Mouse (Mus musculus) kidney, embryonic 16.5 days (tissue): Measurements from ENCODE around the gene Amot. TPM values are rescaled to one million over a fixed set of nuclear protein-coding genes. Genes with fewer than 3 reads are reported as not detected.

Experiments used
- ATAC-seq: fragments of 200-750 bp; cut with Nextera tagmentation; 2 replicates; pipeline ENCODE4 v1.8.0; 2017; ENCODE audit warnings: moderate TSS enrichment; ENCODE audit not compliant: low FRiP score, low TSS enrichment
- H3K27ac ChIP-seq: fragments of 300-500 bp; sonication (generic); 2 replicates; pipeline ENCODE4 v1.5.1; 2014; ENCODE audit warnings: low read length
- H3K27me3 ChIP-seq: fragments of 300-500 bp; sonication (generic); 2 replicates; pipeline ENCODE4 v1.6.1; 2014; ENCODE audit warnings: low read length, control low read depth, mixed read lengths; ENCODE audit not compliant: insufficient read depth
- H3K36me3 ChIP-seq: fragments of 300-500 bp; sonication (generic); 2 replicates; pipeline ENCODE4 v1.6.1; 2014; ENCODE audit warnings: low read length, control low read depth, mixed read lengths; ENCODE audit not compliant: insufficient read depth
- H3K4me1 ChIP-seq: fragments of 300-500 bp; sonication (generic); 2 replicates; pipeline ENCODE4 v1.6.1; 2014; ENCODE audit warnings: low read length, control low read depth, mixed read lengths; ENCODE audit not compliant: insufficient read depth
- H3K4me2 ChIP-seq: fragments of 300-500 bp; sonication (generic); replicated peaks from 2 replicates; pipeline ENCODE4 v1.6.1; 2014; ENCODE audit warnings: low read depth, low read length
- H3K4me3 ChIP-seq: fragments of 300-500 bp; sonication (generic); 2 replicates; pipeline ENCODE4 v1.5.1; 2014; ENCODE audit warnings: mild to moderate bottlenecking, low read length
- H3K9ac ChIP-seq: fragments of 300-500 bp; sonication (generic); replicated peaks from 2 replicates; pipeline ENCODE4 v1.6.1; 2014; ENCODE audit warnings: low read length
- H3K9me3 ChIP-seq: fragments of 300-500 bp; sonication (generic); 2 replicates; pipeline ENCODE4 v1.6.1; 2016; ENCODE audit warnings: low read length, control low read depth
- WGBS: fragments of 180-500 bp; shearing (Covaris S2); extraction: QIAGEN DNeasy Blood & Tissue Kit; methylation state at CpG from one replicate; pipeline ENCODE4 v1.1.7; 2014; 5-methylcytosine and 5-hydroxymethylcytosine counted together
- polyA plus RNA-seq: library from polyadenylated mRNA; unstranded; fragments of >200 nt; fragmentation: Nextera tagmentation; extraction: Ambion mirVana; gene quantifications from 2 replicates; pipeline ENCODE4 v1.2.1, GENCODE M21; 2015

Amot gene
- polyA plus RNA-seq, 1 experiment from 2014 or later = 25.5 TPM

DNA sequence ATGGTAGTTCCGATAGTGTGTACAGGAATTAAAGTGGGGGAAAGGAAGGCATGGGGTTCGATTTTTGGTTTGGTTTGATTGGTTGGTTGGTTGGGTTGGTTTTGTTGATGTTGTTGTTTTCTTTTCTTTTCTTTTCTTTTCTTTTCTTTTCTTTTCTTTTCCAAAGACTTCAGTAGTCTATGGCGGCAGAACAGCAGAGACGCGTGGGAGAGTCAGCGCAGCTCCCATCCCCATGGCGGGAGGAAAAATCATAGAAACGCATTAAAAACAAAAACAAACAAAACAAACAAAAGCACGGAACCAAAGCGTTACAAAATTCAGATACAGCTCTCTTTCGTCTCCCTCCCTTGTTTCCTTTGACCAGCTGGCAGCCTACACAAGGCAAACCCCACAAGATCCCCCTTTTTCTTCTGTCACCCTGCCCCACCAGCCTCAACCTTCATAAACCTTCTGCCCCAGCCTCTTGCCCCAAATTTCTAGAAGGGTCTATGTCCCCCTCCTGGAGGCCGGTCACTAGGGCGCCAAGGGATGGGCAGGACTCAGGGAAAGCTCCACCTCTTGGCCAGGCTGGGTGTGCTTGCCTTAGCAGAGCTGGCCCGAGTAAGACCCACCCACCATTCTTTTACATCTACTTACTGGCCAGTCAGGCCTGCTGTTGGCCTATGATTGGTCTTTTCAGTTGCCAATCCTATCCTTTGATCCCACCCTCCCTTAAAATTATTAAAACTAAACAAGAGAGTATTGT, 648 bp upstream of the Amot start:
- Histone ChIP-seq H3K9me3 (no peaks in the 10 kb centered on the region), H3K27ac (peak overlapping the region; percentile 72), H3K4me2 (peak overlapping the region; percentile 54), H3K9ac (peak overlapping the region; percentile 54), H3K36me3 (no peaks in the 10 kb centered on the region), H3K4me1 (peaks cover 4% of the 10 kb centered on the region; the same call in 1 of the 2 replicates), H3K4me3 (peak overlapping the region; percentile 69), H3K27me3 (no peaks in the 10 kb centered on the region; the same call in 1 of the 2 replicates)
- WGBS = 19% methylated on average over 14 of the region's 14 CpGs
- ATAC-seq = peak; percentile 96

DNA sequence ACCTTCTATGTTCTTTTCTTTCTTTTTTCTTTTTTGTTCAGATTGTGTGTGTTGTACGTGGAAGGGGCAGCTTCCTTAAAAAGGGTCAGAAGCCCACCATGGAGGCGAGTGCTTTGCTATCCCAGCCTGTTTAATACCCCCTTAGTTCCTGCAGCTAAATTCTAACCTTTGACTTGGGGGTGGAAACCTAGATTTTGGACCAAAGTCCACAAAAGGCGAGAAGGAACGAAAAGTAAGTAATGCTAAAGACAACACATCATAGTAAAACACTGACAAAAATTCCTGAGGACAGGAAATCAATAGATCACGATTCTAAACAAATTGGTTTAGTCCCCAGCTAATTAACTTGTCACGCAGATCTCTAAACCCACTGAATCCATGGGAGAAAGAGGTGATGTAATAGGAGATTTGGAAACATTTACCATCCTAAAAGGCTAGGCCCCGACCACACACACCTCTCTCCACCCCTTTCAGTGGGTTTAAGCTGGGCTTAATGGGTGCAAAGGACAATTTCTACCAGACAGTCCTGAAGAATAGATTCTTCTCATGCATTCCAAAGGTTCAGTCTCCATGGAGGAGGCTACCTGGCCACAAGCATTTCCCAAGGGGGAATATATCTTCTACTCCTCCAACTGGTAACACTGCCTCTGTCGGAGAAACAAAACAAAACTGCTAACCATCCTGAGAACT, 3.2 kb downstream of the Amot start:
- H3K9ac ChIP-seq = no peak overlapping the region
- no peaks in the 10 kb centered on the region for H3K36me3 ChIP-seq
- no peak overlapping the region for H3K4me2 ChIP-seq
- H3K4me1 ChIP-seq = peaks cover 4% of the 10 kb centered on the region; the same call in 1 of the 2 replicates
- H3K4me3 ChIP-seq = no peak overlapping the region; the same call in 1 of the 2 replicates
- no peak for ATAC-seq
- no peaks in the 10 kb centered on the region for H3K9me3 ChIP-seq
- 58% methylated on average over 8 of the region's 8 CpGs for WGBS
- H3K27ac ChIP-seq = no peak overlapping the region
- no peaks in the 10 kb centered on the region; the same call in 1 of the 2 replicates for H3K27me3 ChIP-seq

DNA sequence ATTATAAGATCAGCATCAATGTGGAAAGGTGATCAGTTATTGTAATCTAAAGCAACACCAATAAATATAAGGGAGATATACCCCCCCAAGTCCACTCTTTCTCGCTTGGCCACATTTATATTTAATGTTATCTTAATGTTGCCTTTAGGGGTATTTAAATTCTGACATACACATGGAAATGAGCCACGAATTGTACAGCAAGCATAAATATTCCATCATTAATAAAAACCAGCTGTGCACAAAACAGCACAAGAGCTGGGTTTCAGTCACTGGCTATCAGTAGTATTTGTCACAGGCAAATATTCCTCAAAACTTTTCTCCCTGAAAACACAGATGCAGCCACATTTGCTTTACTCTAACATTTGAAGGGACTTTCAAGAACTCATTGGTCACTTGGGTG, 5.9 kb downstream of the Amot start:
- ATAC-seq = no peak
- Histone ChIP-seq H3K4me1 (no peaks in the 10 kb centered on the region), H3K4me3 (no peak overlapping the region), H3K27me3 (no peaks in the 10 kb centered on the region; the same call in 1 of the 2 replicates), H3K9ac (no peak overlapping the region), H3K4me2 (no peak overlapping the region), H3K36me3 (no peaks in the 10 kb centered on the region), H3K27ac (no peak overlapping the region), H3K9me3 (no peaks in the 10 kb centered on the region)
- 68% methylated on average over 2 of the region's 2 CpGs for WGBS

GRCm38 (mm10) chrX:145498691-145499090, 6.3 kb downstream of the Amot start:
- Histone ChIP-seq H3K9ac (no peak overlapping the region), H3K36me3 (no peaks in the 10 kb centered on the region), H3K27me3 (no peaks in the 10 kb centered on the region; the same call in 1 of the 2 replicates), H3K4me2 (no peak overlapping the region), H3K27ac (no peak overlapping the region), H3K9me3 (no peaks in the 10 kb centered on the region), H3K4me3 (no peak overlapping the region), H3K4me1 (no peaks in the 10 kb centered on the region)
- no peak for ATAC-seq
- WGBS = 63% methylated on average over 4 of the region's 4 CpGs

GRCm38 (mm10) chrX:145497486-145497885, 7.5 kb downstream of the Amot start:
- Histone ChIP-seq H3K4me3 (no peak overlapping the region), H3K9ac (no peak overlapping the region), H3K27ac (no peak overlapping the region), H3K27me3 (no peaks in the 10 kb centered on the region), H3K4me2 (no peak overlapping the region), H3K36me3 (no peaks in the 10 kb centered on the region), H3K4me1 (no peaks in the 10 kb centered on the region), H3K9me3 (no peaks in the 10 kb centered on the region)
- WGBS = 76% methylated on average over 6 of the region's 6 CpGs
- ATAC-seq = no peak; the same call in 1 of the 2 replicates

- Histone ChIP-seq H3K4me2 (no peak overlapping the region), H3K27me3 (no peaks in the 10 kb centered on the region), H3K9ac (no peak overlapping the region), H3K36me3 (no peaks in the 10 kb centered on the region), H3K4me3 (no peak overlapping the region), H3K4me1 (no peaks in the 10 kb centered on the region; the same call in 1 of the 2 replicates), H3K9me3 (no peaks in the 10 kb centered on the region), H3K27ac (no peak overlapping the region)
- ATAC-seq = no peak
- WGBS = 92% methylated on average over 4 of the region's 4 CpGs
These were observed 9.6 kb downstream of the Amot start for GRCm38 (mm10) chrX:145495381-145495780.

DNA sequence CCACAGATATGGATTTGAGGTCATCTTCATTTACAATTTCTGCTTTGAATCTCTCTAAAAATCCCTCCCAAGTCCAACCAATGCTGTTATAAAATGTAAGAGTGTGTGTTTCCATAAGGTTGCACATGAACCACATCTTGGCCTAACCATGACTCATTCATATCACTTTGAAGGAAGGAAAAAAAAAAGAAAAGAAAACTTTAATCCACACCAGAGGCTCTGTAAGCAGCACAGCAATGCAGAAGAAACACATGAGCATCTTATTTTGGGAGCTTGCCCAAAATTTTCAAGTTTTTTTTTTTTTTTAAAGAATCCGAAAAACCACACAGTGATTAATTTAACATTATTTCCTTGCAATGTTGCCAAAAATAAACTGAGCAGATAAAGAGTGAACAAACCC, 14.2 kb downstream of the Amot start:
- Histone ChIP-seq H3K4me2 (no peak overlapping the region), H3K27ac (no peak overlapping the region), H3K4me3 (no peak overlapping the region), H3K9me3 (no peaks in the 10 kb centered on the region), H3K27me3 (no peaks in the 10 kb centered on the region), H3K9ac (no peak overlapping the region), H3K4me1 (no peaks in the 10 kb centered on the region; the same call in 1 of the 2 replicates), H3K36me3 (peaks cover 5% of the 10 kb centered on the region; the same call in 1 of the 2 replicates)
- 66% methylated on average over 1 of the region's 1 CpGs for WGBS
- ATAC-seq = no peak

DNA sequence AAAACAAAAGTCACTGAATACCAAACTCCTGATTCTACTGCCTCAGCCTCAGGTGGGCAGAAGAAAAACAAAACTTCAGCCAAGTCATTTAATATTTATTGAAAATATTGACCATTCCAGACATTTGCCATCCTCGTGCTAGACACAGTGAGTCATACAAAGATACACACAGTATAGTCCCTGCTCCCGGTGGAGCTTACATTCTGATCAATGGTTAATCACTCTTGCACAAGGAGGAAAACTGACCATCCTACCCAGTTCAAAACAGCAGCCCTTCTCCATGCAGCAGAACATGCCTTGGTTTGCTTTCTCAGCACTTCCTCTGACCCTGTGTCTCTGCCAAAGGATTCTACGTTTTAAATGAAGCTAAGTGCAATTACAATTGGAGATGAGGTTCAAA, 14.6 kb downstream of the Amot start:
- no peaks in the 10 kb centered on the region for H3K9me3 ChIP-seq
- no peak overlapping the region for H3K9ac ChIP-seq
- H3K4me3 ChIP-seq = no peak overlapping the region
- no peaks in the 10 kb centered on the region; the same call in 1 of the 2 replicates for H3K4me1 ChIP-seq
- H3K36me3 ChIP-seq = peaks cover 5% of the 10 kb centered on the region; the same call in 1 of the 2 replicates
- no peaks in the 10 kb centered on the region for H3K27me3 ChIP-seq
- H3K27ac ChIP-seq = no peak overlapping the region
- no peak overlapping the region for H3K4me2 ChIP-seq
- WGBS = 86% methylated on average over 3 of the region's 3 CpGs
- ATAC-seq = no peak

- H3K36me3 ChIP-seq = peaks cover 5% of the 10 kb centered on the region; the same call in 1 of the 2 replicates
- H3K27me3 ChIP-seq = no peaks in the 10 kb centered on the region
- ATAC-seq = no peak
- no peak overlapping the region for H3K4me2 ChIP-seq
- H3K9me3 ChIP-seq = no peaks in the 10 kb centered on the region
- H3K4me1 ChIP-seq = no peaks in the 10 kb centered on the region; the same call in 1 of the 2 replicates
- H3K4me3 ChIP-seq = no peak overlapping the region
- no peak overlapping the region for H3K27ac ChIP-seq
- no peak overlapping the region for H3K9ac ChIP-seq
- 74% methylated on average over 5 of the region's 5 CpGs for WGBS
These were observed 15.0 kb downstream of the Amot start for GRCm38 (mm10) chrX:145489950-145490349.

DNA sequence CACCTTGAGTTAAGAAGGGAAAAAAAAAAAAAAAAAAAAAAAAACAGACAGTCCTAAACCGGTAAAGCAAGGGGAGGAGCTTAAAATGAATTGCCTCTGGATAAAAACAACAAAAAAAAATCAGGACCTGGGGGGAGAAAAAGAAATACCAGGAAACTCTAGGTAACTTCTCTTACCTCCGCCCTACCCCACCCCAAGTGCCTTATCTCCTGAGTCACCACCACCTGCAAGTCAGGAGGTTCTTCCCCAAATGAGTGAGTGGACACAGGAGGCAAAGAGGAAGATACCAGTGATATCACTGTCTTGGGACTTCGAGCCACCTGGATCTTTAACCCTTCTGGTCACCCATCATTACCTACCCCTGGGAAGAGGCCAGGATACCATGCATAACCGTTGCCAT, 19.5 kb downstream of the Amot start:
- no peak overlapping the region for H3K4me3 ChIP-seq
- peaks cover 2% of the 10 kb centered on the region; the same call in 1 of the 2 replicates for H3K4me1 ChIP-seq
- 46% methylated on average over 4 of the region's 4 CpGs for WGBS
- no peaks in the 10 kb centered on the region for H3K9me3 ChIP-seq
- H3K27ac ChIP-seq = no peak overlapping the region
- peaks cover 10% of the 10 kb centered on the region; the same call in 1 of the 2 replicates for H3K36me3 ChIP-seq
- no peak overlapping the region for H3K4me2 ChIP-seq
- no peak for ATAC-seq
- no peaks in the 10 kb centered on the region for H3K27me3 ChIP-seq
- H3K9ac ChIP-seq = no peak overlapping the region
